In the genomic region with DNA sequence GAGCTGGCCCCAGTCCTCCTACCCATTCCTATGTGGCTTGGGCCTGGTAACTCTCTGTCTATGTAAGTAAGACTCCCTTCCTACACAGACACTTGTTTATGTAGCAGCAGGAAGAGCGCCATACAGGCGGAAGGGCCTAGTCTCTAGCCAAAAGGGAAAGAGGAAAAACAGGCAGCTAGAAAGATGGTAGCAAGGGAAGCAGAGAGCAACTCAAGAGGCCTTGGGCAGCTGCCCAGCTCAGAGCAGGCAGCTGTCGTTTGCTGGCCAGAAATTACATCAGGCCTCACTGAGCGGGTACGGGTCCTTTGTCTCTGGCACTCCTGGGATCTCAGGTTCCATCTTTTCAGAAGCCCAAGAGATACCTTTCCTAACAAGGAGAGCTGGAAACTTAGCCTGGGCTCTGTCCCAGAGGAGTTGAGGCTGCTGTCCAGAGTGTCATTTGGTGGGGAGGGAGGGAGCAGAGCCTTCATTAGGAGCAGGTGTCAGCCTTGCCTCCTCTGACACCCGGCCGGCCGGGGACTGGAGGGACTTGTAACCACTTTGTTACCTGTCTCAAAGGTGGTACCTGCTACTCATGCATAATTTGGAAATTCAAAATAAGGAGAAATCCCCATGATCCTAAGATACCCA, we compare ENCODE assay signal across 9 mouse cellular contexts. TPM values are rescaled to one million over a fixed set of nuclear protein-coding genes. Genes with fewer than 3 reads are reported as not detected.
DNase-seq lines count a peak whose midpoint lies in the region; ATAC-seq and TF ChIP-seq lines count a peak whose summit lies in the region.
"Had no signal": no experiment of that assay in that cellular context is flagged by ENCODE, and none has a peak within 500 bp of the region (broad histone marks: within the 10 kb centered on the region; RNA-seq: fewer than 3 reads in every experiment).

No protein-coding gene starts in this region.

- H3K4me3 ChIP-seq in forebrain, embryonic 10.5 days = no peak overlapping the region
- H3K4me3 ChIP-seq in forebrain, embryonic 11.5 days (ENCODE audit: low read depth, low read length) = no peak overlapping the region
- no peak overlapping the region for H3K4me3 ChIP-seq in intestine, postnatal 0 days (ENCODE audit: low read depth, low read length)

- ATAC-seq in forebrain, embryonic 11.5 days (replicated peaks; ENCODE audit: low FRiP score) = no peak
- ATAC-seq in intestine, postnatal 0 days = no peak

- peaks cover 71% of the 10 kb centered on the region for H3K36me3 ChIP-seq in forebrain, embryonic 10.5 days (replicated peaks)
- no peaks in the 10 kb centered on the region for H3K36me3 ChIP-seq in forebrain, embryonic 11.5 days (ENCODE audit: control insufficient read depth, insufficient read depth, low read length)
- peaks cover 21% of the 10 kb centered on the region for H3K36me3 ChIP-seq in intestine, postnatal 0 days (ENCODE audit: control insufficient read depth, insufficient read depth)

- H3K4me2 ChIP-seq in forebrain, embryonic 11.5 days (ENCODE audit: low read depth, low read length, severe bottlenecking) = no peak overlapping the region
- no peak overlapping the region for H3K4me2 ChIP-seq in intestine, postnatal 0 days (replicated peaks; ENCODE audit: low read depth)

- no peaks in the 10 kb centered on the region for H3K27me3 ChIP-seq in forebrain, embryonic 10.5 days (ENCODE audit: poor library complexity, severe bottlenecking)
- no peaks in the 10 kb centered on the region for H3K27me3 ChIP-seq in forebrain, embryonic 11.5 days (ENCODE audit: control insufficient read depth, insufficient read depth, low read length)
- H3K27me3 ChIP-seq in intestine, postnatal 0 days (replicated peaks; ENCODE audit: control insufficient read depth, insufficient read depth, low read length) = no peaks in the 10 kb centered on the region

- DNase-seq in forebrain, embryonic 10.5 days (ENCODE audit: extremely low spot score, low spot score) = no peak
- no peak for DNase-seq in forebrain, embryonic 11.5 days (ENCODE audit: low spot score)
- peak; percentile 35 for DNase-seq in retina, postnatal 1 day
- DNase-seq in retina, embryonic 14.5 days (ENCODE audit: low spot score) = no peak
- no peak for DNase-seq in ovary, adult 18-20 months (ENCODE audit: low spot score)
- DNase-seq in adrenal gland, postnatal 4 days (ENCODE audit: low spot score in 2 of 2) = no peak
- no peak for DNase-seq in spleen, adult 18-20 months
- DNase-seq: thymus, postnatal 4 days had no signal

- TF ChIP-seq CTCF in intestine, postnatal 0 days (IDR thresholded peaks at IDR 0.05; ENCODE audit: low read depth) = no peak

- no peaks in the 10 kb centered on the region for H3K9me3 ChIP-seq in forebrain, embryonic 10.5 days
- no peaks in the 10 kb centered on the region for H3K9me3 ChIP-seq in forebrain, embryonic 11.5 days (ENCODE audit: control insufficient read depth, low read length)
- H3K9me3 ChIP-seq in intestine, postnatal 0 days (ENCODE audit: control insufficient read depth) = no peaks in the 10 kb centered on the region

- H3K4me1 ChIP-seq in forebrain, embryonic 10.5 days = peaks cover 11% of the 10 kb centered on the region; the same call in 1 of the 2 replicates
- no peaks in the 10 kb centered on the region for H3K4me1 ChIP-seq in forebrain, embryonic 11.5 days (replicated peaks; ENCODE audit: control insufficient read depth, insufficient read depth, low read length)
- no peaks in the 10 kb centered on the region for H3K4me1 ChIP-seq in intestine, postnatal 0 days (replicated peaks; ENCODE audit: control insufficient read depth, insufficient read depth, low read length)

- WGBS in forebrain, embryonic 10.5 days = 86% methylated on average over 8 of the region's 8 CpGs
- WGBS in forebrain, embryonic 11.5 days = 83% methylated on average over 8 of the region's 8 CpGs
- WGBS in intestine, postnatal 0 days = 75% methylated on average over 8 of the region's 8 CpGs

- no peak overlapping the region for H3K9ac ChIP-seq in forebrain, embryonic 11.5 days (ENCODE audit: low read length)
- no peak overlapping the region for H3K9ac ChIP-seq in intestine, postnatal 0 days (ENCODE audit: low read depth, low read length)

- peak overlapping the region; percentile 30; the same call in 1 of the 2 replicates for H3K27ac ChIP-seq in forebrain, embryonic 10.5 days
- no peak overlapping the region for H3K27ac ChIP-seq in forebrain, embryonic 11.5 days (ENCODE audit: low read depth, low read length)
- H3K27ac ChIP-seq in intestine, postnatal 0 days (ENCODE audit: low read depth, low read length) = peak overlapping the region; percentile 28; the same call in 1 of the 2 replicates

RNA-seq across cellular contexts. Expression of a gene that starts 33.4 kb away (rescaled TPM):
- polyA plus RNA-seq in forebrain, embryonic 10.5 days (2016; fragmentation: Nextera tagmentation; extraction: Ambion mirVana) = 1.1 and 1.7 TPM in 2 replicates
- 1.8 and 2.5 TPM in 2 replicates for polyA plus RNA-seq in forebrain, embryonic 11.5 days (2014; fragmentation: Nextera tagmentation; extraction: Ambion mirVana)
- 264 and 273 TPM in 2 replicates for polyA plus RNA-seq in intestine, postnatal 0 days (2015; fragmentation: Nextera tagmentation; extraction: Ambion mirVana)
- under 1 TPM in 1 of 2 experiments, not detected in 1; 0.28 TPM for total RNA-seq in adrenal gland, postnatal 4 days (2021)

Comparison
In these comparisons a context has a peak if more than half of its experiments do, and no peak if none do; other contexts are left out.
1. RNA of a gene that starts 33.4 kb away (polyA plus RNA-seq): 264 to 273 TPM in intestine, postnatal 0 days; 1.8 to 2.5 TPM in forebrain, embryonic 11.5 days and 1.1 to 1.7 TPM in forebrain, embryonic 10.5 days; every median in the first group is over 10 times any median in the second.